Mouse (Mus musculus): Measurements from ENCODE around the gene Npcd.

Gene Npcd

DNA sequence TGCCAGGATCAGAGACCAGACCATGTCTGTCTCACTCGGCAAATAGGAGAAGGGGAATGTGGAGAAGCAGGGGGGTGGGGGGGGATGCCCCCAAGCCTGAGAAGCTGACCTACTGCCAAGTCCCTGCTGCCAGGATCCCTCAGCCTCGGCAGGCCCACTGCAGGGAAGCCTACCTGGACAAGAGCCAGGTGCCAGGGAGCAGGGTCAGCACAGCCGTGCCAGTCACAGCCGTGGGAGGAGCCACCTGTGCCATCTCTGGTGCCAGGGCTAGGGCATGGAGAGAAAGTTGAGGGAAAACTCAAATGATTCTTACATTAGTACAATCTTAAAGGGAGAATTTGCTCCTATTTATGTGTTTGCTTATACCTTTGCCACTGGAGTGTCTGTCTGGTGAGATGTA, 31.7 kb downstream of the Npcd start:
- DNase-seq, result no peak

DNA sequence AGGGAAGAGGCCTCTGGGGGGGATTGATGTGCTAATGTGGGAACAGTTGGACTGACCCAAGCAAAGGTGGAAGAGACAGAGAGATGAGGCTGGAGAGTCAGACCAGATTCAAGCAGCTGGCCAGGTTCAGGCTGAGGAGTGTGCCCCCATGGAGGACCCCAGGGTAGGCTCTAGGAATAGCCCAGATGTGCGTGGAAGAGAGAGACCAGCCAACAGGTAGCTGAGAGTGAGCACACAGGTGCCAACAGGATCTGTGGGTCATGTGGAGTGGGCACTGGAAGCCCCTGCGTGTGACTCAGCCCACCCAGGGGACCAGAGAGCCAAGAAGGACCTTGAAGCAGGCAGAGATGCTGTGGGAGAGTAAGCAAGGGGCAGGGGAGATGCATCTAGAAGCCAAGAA, 32.4 kb downstream of the Npcd start:
- no peak for DNase-seq

DNA sequence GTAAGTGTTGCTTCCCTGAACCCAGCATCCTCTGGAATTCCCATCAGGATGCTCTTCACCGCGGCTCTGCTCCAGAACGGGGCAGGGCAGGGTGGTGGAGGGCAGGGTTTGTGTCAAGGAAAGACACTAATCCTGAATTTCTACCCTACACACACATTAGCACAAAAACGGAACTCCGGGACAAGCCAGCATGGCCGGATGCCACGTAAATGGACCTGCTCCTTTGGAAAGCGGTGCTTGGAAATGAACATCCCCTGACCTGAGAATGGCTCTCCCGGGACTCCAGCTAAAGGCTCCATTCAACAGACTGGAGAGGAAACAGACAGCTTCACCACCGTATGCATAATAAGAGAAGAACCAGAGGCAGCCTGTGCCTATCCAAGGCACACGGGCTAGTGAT, 33.3 kb downstream of the Npcd start:
- DNase-seq, result no peak

GRCm38 (mm10) chr15:79798591-79798990, 35.4 kb downstream of the Npcd start:
- no peak for DNase-seq

- DNase-seq, result no peak
Observed at GRCm38 (mm10) chr15:79797680-79798079, 36.4 kb downstream of the Npcd start.

DNA sequence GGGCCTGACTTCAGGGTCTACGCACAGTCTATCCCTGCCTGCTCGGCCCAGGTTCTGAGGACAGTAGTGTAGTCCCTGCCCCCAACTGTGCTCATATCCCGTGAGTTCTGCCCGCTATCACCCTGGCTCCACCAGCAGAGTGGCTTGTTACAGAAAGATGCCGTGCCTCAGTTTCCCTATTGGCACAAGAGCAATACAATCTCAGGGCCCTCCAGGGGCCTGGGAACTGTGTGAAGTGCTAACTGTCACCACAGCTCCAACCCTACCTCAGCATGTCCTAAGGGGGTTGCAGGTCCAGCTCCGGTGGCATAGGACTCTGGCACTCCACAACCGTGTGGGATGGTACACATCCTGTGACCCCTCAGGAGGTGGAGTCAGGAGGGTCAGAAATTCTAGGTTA, 36.9 kb downstream of the Npcd start:
- no peak for DNase-seq

GRCm38 (mm10) chr15:79796256-79796655, 37.8 kb downstream of the Npcd start:
- DNase-seq, result no peak

- no peak for DNase-seq
Observed at GRCm38 (mm10) chr15:79794173-79794572, 39.9 kb downstream of the Npcd start.

DNA sequence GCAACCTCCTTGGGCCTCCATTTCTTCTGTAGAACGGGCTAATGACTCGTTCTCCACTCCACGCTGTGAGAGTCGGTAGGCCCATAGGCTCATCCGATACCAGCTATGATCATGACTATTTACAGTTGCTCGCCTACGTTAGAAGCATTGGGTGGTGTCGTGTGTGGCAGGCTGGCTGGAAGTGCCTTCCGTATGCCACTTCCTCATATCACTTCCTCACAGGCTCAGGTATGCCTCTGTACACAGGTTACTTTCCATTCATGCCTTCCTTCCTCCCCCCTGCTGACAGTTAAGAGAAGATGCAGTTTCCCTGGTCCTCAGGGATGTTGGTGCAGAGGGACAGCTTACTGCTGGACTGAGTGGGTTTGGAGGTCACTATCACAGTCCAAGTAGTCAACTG, 41.0 kb downstream of the Npcd start:
- DNase-seq, result peak; percentile 21 to 25

DNA sequence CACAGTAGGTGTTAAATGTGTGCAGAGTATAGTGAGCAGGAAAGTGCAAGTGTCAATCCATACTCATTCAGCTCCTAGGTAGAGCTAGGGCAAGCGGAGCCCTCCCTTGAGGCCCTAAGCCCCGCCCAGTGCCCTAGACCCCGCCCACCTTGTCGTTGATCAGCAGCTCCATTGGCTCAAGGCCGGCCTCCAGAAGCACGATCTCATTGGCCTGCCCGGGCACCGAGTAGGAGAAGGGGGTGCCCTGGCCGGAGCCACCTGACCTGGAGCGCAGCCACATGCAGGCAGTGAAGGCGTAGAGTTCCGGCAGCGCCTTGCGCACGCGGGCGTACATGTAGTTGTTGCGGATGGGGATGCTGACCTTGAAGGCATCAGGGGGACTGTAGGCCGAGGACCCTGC, 41.6 kb downstream of the Npcd start:
- no peak for DNase-seq

DNA sequence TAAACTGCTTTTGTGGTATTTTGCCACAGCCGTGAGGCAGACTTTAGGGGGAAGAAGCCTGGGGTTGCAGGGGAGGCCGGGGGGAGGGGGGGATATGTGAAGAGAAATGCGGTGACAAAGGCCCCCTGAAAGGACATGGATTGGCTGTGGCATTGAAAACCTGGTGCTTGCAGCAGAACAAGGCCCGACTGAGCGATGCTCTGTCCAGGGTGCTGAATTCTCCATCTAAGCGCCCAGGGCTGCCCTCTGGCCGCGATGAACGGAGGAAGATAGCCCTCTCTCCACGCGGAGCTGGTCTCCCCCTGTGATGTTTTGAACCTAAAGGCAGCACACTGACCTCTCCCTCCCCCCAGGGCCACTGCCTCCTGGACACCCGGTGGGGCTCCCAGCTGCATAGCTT, 42.5 kb downstream of the Npcd start:
- DNase-seq, result peak; percentile 63 to 67

GRCm38 (mm10) chr15:79790905-79791304, 43.1 kb downstream of the Npcd start:
- DNase-seq, result no peak

DNA sequence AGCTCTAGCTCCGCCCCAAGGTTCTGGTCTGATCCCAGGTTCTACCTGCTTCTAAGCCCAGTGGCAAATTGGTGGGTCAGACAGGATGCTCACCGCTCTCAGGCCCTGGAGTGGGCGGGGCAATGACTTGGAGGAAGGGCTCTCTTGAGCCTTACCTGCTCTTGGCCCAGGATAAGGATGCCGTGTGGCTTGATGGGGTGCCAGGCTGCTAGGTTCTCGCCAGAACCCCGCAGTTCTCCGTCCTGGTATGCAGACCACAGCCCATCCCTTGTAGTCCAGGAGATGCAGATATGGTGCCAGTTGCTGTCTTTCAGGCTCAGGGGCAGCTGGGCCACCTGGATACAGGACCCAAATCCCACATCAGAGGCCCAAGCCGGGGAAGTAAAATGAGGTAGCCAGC, 43.9 kb downstream of the Npcd start:
- DNase-seq, result no peak

DNA sequence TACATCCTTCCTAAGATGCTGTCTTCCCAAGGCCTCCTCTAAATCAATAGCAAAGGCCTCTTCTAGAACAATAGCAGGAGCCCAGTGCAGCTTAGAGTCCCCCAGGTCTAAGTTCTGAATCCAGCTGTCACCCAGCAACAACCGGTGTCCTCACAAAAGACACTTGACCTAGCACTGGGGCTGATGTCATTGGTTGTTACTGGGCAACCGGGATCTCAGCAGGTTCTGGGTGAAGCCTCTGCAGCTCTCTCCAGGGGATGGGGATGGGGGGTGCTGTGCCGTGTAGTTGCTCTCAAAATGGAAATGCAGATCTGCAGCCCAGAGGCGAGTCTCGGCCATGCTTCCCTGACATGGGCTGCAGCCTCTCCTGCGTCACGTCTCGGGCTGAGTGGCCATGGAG, 46.2 kb downstream of the Npcd start:
- no peak for DNase-seq

GRCm38 (mm10) chr15:79785056-79785455, 49.0 kb downstream of the Npcd start:
- DNase-seq, result no peak

- no peak for DNase-seq
Observed at GRCm38 (mm10) chr15:79777749-79778148, 56.3 kb downstream of the Npcd start, which contains the start of gene Dnal4. Gene Dnal4, minus strand, starts transcription at chr15:79777849.

GRCm38 (mm10) chr15:79775662-79776061, 58.4 kb downstream of the Npcd start:
- DNase-seq, result no peak

DNA sequence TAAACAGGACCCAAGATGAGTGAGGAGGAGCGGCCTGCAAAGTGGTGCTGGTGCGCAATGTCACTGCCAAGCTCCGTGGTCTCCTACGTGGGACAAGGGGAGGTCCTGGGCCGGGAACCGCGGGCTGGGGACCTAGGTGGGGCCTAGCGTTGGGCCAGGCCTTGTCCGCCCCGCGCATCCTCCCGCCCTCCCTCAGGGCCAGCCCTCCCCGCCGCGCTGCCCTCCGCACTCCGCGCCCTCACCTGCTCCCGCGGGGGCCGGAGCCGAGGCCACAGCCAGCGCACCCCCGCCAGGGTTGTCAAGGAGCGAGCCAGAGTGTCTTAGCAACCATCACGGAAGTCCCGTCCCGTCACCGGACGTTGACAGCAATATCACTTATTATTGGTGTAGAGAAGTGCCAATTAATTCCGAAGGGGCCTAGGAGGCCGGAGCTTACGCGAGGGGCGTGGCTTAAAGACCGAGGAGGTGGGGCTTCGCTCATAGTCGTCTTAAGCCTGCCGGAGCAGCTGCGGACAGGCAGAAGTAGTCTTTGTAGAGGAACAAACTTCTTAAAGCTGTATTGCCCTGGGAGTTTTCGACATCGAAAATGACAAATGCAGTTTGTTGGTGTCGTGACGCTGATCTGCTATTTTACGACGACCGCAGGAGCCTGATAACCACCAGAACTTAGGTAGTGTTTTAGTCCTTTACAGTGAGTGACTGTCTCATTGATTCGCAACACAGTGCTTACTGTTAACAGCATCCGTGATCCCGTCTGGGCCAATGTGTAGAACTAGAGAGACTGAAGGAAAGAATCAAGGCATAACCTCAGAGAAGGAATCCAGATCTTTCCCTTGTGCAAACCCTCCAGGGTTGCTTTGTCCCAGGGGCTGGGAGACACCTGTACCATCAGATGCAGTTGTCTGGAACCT, 59.7 kb downstream of the Npcd start:
- peak; percentile 97 to 98 for DNase-seq

GRCm38 (mm10) chr15:79770629-79771240, 63.3 kb downstream of the Npcd start:
- DNase-seq, result no peak

GRCm38 (mm10) chr15:79768302-79768701, 65.7 kb downstream of the Npcd start:
- no peak for DNase-seq

DNA sequence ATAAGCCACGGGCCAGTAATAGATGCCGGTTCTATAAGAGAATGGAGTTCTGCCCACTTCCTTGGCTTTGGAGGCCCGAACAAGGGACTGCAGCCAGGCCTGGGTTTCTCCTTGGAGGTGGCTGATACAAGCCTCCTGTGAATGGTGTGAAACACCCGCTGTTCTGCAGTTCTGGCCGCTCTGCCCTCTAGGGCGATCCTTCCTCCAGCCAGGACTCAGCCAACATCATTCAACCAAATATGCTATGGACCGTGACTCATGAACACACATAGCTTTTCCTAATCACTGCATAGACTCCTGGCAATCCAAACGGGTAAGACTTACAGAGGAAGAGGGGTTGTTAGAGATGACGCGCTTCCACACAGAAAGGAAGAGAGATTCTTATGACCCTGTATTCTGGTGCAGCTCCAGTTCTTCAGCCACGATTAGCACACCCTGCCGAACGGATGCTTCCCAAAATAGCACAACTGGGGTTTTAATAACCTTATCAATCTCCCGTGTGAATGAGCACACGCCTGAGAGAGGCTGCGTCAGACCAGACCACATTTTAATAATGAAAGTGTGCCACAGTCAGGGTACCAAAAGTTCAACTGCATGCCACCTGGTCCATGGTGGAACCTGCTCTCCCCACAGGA, 66.6 kb downstream of the Npcd start:
- DNase-seq, result no peak

- DNase-seq, result no peak
Observed at GRCm38 (mm10) chr15:79766586-79767071, 67.4 kb downstream of the Npcd start.

GRCm38 (mm10) chr15:79766168-79766567, 67.9 kb downstream of the Npcd start:
- no peak for DNase-seq

DNA sequence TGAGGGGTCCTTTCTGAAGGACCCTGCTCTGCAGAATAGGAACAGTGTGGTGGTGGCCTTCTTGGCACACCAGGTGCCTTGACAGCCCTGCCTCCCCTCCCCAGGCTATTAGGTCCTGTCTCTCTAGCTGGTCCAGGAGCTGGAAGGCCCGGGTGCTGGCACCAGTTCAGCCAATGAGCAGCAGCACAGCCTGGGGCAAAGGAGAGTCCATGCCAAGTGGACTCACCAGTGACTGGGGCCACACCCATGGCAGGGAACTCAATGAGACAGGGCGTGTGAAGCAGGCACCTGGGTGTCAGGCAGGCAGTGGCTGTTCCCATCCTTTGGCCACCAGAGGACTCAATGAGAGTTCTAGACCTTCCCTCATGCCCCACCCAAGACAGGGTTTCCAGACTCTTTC, 68.7 kb downstream of the Npcd start:
- no peak for DNase-seq
